Mouse (Mus musculus): Measurements from ENCODE around the gene Ccnd1.
"Not testable (repeated sequence)": the region's sequence is repeated elsewhere in the genome, so short reads cannot be mapped to it uniquely, and the experiment has no call there.

The Ccnd1 gene

DNA sequence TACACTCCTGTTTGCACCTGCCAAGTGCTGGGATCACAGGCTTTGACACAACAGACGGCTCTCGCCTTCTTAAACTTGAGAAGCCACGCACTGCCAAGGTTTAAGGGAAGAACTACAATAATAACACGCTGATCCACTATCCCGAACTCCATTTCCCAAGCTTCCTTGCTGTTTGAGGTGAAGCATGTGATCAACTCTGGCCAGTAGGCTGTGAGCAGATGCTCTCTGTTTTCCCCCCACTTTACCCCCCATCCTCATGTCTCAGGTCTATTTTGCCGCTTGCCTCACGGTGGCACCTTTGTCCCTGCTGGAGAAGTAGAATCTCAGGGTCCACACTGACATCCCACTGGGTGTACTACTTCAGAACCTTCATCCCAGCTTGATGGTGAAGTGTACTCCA lies 31.0 kb downstream of the Ccnd1 start:
- CTCF ChIA-PET, result no interaction called here

GRCm38 (mm10) chr7:144907793-144908192 lies 31.9 kb downstream of the Ccnd1 start:
- CTCF ChIA-PET, result no interaction called here

DNA sequence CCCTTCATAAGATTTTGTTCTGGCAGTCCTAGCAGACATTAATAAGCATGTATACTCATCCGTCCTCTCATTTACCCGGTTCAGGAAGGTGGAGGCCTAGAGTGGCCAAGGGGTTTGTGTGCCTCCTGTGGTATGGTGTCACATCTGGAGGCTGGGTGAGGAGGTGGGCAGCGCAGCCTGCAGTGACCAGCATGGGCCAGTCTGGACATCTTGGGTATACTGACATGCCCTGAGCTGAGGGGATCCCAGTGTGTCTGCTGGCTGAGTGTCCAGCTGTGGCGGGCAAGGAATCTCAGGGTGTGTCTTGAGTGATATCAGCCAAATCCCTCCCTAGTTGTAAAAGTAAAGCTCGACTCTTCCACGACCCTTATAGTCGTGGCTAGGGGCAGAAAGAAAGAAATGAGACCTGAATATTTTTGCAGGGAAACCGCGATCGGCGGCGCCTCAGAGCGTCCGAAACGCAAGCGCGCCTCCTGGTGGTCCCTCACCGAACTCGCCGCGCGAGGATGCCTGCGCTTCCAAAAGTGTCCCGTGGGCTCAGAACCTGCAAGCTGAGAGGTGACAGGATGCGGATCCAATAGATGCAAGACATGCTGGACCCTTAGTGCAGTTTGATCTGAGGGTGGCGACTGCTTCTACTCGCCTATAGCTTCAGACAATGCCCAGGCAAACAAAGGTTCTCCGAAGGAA lies 32.9 kb downstream of the Ccnd1 start:
- CTCF ChIA-PET, result interaction anchor here (0.6 kb wide), 1 partner anchor 14 kb away, joined by 3 read pairs; no protein-coding TSS in a partner anchor

- CTCF ChIA-PET, result not testable (repeated sequence)
These were observed 34.2 kb downstream of the Ccnd1 start for GRCm38 (mm10) chr7:144905514-144905913.

GRCm38 (mm10) chr7:144898506-144898905 lies 41.2 kb downstream of the Ccnd1 start:
- CTCF ChIA-PET, result no interaction called here

DNA sequence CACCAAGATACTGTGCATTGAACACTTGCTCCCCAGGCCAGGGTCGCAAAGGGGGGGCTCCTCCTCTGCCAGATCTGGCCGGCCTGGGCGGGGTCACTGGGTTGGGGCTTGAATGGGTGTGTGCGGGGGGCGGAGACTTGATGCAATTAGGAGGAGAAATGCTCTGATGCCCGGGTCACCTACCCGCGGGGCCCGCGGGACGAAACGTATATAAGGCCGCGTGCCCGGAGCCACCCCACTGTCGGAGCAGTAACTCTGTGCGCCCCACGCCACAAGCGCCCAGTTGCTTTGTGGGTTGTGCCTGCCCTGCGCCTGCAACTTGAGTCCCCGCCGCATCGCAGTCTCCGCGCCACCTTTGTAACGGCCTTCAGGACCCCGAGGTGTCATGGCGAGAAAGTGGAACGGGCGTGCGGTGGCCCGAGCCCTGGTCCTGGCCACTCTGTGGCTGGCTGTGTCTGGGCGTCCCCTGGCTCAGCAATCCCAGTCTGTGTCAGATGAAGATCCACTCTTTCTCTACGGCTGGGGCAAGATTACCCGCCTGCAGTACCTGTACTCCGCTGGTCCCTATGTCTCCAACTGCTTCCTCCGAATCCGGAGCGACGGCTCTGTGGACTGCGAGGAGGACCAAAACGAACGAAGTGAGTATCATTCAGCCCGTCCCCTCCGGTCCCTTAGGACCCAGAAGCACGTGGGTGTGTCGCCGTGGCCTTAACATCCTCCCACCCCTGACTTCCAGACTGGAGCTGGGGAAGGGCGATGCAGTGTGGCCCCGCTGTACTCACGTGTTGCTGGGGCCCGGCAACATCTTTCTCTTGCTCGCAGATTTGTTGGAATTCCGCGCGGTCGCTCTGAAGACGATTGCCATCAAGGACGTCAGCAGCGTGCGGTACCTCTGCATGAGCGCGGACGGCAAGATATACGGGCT lies 43.2 kb downstream of the Ccnd1 start, which contains the start of gene Fgf15:
Gene Fgf15 (plus strand): TSS at position 238 of the 925 bp plus-strand sequence.
- CTCF ChIA-PET, result no interaction called here

DNA sequence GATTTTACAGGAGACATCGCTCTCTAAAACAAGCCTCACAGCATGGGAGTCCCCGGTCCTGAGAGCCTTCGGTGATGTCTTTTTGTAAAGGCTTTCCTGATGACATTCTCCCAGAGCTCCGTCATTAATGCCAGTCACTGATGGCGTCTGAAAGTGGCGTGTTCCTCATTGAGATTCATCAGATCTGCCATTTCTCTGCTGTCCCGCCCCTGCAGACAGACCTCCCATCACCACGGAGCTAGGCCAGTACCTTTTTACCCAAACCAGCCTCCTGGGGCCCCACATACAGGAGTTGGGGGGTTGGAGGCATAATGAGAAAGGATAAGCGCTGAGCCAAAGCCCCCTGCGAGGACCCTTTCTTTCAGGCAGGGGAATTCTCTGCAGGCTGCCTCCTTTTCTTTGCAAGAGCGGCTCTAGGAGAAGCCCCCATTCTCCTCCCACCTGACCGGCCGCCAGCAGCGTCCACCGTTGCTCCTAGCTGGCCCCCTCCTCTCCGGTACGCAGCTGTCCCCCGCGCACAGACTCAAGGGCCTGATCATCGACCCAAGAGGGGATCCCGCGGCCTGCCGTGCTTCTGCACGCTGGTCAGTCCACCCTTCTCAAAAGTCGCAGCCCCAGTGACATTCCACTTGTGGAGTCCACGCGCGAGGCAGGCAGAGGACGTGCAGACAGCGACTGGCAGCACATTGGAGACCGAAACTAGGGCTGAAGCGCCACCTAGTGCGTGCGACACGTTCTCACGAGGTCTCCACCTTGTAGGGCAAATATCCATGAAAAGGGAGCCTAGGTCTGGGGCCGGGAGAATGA lies 44.2 kb downstream of the Ccnd1 start:
- CTCF ChIA-PET, result no interaction called here

- CTCF ChIA-PET, result no interaction called here
These were observed 45.0 kb downstream of the Ccnd1 start for GRCm38 (mm10) chr7:144894706-144895105.

DNA sequence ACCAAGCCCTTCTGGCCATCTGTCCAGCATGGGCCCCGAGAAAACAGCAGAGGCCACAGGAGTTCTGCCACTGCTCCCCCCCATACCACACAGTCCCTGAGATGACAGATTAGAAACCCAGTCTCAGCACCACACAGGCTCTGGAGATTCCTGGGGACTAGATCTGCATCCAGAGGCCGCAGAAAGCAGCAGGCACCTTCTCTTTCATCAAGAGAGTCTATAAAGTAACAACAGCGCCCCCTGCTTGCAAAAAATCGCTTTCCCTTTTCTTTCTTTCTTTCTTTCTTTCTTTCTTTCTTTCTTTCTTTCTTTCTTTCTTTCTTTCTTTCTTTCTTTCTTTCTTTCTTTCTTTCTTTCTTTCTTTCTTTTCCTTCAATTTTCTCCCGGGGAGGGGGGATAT lies 45.5 kb downstream of the Ccnd1 start:
- CTCF ChIA-PET, result no interaction called here

GRCm38 (mm10) chr7:144892322-144892721 lies 47.4 kb downstream of the Ccnd1 start:
- CTCF ChIA-PET, result interaction anchor here (0.7 kb wide), 1 partner anchor 15 kb away, joined by 3 read pairs; no protein-coding TSS in a partner anchor

DNA sequence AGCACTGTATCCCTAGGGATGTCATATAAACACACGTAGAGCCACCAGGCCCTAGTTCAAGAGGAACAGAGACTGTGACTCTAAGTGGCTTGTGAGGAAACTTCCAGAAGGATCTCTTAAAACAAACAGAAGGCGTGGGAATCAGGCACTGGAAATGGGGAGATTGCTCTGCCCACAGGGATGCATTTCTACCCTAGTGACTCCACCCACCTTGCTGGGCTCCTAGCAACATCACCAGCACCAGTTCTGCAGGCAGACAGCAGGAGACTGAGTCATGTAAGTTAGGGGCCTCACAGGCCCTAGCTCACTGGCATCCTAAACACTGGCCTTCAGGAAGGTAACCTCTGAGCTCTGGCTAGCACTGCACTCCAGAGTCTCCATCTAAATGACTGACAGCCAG lies 47.9 kb downstream of the Ccnd1 start:
- CTCF ChIA-PET, result no interaction called here

DNA sequence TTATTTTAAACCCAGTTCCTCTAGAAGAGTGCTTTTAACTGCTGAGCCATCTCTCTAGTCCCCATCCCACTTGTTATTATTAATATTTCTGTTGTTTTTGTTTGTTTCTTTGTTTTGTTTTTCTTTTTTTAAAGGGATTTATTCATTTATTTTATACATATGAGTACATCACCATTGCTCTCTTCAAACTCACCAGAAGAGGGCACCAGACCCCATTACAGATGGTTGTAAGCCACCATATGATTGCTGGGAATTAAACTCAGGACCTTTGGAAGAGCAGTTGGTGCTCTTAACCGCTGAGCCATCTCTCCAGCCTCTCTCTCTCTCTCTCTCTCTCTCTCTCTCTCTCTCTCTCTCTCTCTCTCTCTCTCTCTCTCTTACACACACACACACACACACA lies 49.1 kb downstream of the Ccnd1 start:
- CTCF ChIA-PET, result not testable (repeated sequence)

DNA sequence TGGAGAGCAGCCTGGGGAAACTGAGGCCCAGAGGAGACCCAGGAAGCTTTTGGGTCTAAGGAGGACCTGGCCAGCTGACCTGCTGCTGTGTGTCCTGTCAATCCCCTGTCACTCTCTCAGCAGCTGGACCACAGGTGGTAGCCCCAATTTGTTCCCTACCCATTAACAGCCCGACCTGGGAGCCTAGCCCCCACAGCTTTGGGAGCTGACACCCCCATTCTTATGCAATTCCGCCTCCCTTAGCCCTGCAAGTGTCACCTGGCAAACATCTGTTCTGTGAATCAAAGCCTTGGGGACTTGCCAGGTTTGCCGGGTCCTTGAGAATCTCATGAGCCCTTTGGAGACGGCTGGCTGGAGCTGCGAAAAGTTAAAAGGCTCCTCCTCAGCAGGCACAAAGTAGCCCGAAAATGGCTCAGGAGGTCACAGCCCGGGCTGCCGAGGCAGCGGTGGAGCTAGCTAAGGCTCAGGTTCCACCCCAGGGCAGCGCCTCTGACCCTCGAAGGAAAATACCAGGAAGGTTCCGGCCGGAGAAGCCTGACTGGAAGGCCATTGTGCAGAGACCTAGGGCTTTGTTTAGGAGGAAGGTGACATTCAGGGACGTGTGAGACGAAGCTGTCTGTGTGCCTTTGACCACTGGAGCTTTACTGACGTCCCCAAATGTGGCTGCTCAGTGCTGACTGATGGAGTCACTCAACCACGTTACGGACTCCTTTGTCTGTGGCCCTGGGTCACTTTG lies 51.0 kb downstream of the Ccnd1 start:
- CTCF ChIA-PET, result no interaction called here

DNA sequence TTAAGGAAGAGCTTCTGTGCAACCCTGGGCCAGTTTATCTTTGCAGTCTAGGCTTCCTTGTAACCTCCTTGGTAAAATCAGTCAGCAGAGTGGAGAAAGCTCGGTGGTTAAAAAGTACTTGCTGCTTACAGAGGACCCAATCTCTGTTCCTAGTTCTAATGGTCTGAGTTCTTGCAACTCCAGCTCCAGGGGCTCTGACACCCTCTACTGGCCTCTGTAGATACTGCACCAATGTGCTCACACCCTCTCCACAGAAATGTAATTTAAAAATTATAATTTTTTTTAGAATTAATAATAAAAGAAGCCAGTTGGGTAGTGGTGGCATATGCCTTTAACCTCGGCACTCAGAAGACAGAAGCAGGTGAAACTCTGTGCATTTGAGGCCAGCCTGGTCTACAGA lies 52.1 kb downstream of the Ccnd1 start:
- CTCF ChIA-PET, result no interaction called here

DNA sequence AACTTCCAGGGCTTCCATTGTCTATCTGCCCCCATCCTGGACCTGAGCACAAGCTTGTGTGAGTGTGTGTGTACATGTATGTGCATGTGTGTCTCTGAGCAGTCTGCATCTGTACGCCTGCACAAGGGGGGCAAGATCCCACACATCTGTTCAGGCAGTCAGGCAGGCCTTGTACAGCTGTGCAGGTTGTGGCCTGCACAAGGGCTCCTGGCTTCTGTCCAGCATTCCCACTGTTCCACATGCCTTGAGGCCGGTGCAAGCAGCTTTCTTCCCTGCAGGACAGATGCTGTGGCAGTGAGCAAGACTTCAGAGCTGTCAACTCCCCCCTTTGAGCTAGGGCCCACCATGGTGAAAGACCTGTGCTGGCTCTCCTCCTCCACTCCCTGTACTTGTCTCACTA lies 56.6 kb downstream of the Ccnd1 start:
- CTCF ChIA-PET, result no interaction called here

All from spleen, embryonic (tissue).